Mouse (Mus musculus): ENCODE data around the gene Olfr1471.
"Not testable (repeated sequence)": the region's sequence is repeated elsewhere in the genome, so short reads cannot be mapped to it uniquely, and the experiment has no call there.

Olfr1471 gene

DNA sequence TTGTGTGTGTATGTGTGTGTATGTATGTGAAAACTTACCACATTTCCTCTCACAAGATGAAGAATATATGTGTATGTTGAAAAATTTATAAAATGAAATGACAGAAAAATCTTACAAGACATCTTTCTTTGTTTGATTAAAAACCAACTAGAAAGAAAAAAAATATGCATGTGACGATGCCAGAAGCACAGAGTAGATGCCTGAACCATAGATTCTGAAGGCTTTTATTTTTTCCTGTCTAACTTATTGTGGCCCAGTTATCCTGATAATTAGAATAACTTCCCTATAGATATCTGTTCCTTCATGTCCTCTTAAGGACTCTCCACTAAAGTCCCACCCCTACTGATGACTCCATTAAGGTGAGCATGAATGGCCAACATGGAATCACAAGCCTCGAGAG lies at the start of gene Olfr1471:
TSS of gene Olfr1471 (plus strand) at position 301 of the 400 bp plus-strand sequence.
- ATAC-seq (ENCODE audit: low TSS enrichment), result not testable (repeated sequence)

DNA sequence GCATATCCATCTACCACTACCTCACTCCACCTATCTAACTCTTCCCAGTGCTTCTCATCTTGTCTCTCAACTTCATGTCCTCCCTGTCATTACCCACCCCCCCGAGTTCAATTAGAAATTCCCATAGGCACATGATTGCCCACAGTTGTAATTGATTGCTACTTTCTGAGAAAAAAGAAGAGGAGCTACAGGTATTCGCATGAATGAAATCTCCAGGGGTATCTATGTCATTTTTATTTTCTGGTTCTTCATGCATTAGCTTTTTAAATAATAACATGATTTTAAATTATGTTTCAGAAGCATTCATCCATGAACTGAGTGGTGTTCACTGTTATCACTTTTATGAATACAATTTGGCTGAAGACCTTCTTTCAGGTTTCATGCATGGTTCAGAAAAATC lies 35.7 kb upstream of the Olfr1471 start, which contains the start of gene Olfr1469:
TSS of gene Olfr1469 (plus strand) at position 301 of the 400 bp plus-strand sequence.
- ATAC-seq (ENCODE audit: low TSS enrichment), result no peak

DNA sequence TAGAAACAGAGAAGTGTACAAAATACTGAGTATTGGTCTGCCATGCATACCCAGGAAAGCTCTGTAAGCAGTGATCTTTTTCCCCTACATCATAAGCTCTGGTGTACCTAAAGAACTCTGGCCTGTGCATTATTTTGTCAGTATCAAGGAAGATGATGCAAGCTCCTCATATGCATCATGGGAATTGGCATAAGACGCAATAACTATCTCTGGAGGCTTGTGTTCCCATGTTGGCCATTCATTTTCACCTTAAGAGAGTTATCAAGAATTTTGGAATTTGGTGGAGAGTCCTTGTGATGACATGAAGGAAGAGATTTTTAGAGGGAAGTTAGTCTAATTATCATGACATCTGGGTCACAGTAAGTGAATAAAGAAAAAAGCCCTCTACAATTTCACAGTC lies 12.8 kb downstream of the Olfr1471 start, which contains the start of gene Olfr1472:
TSS of gene Olfr1472 (minus strand) at position 101 of the 400 bp plus-strand sequence.
- no peak for ATAC-seq (ENCODE audit: low TSS enrichment)

DNA sequence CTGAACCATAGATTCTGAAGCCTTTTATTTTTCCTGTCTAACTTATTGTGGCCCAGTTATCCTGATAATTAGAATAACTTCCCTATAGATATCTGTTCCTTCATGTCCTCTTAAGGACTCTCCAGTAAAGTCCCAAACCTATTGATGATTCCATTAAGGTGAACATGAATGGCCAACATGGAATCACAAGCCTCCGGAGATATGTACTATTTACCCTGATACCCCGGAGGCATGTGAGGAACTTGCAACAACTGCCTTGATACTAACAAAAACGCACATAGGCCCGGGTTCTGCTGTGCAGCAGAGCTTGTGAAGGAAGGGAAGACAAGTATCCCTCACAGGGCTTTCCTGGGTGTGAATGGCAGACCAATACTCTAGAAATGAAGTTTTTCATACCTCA lies 26.1 kb downstream of the Olfr1471 start, which contains the start of gene Olfr1474:
TSS of gene Olfr1474 (plus strand) at position 301 of the 400 bp plus-strand sequence.
- not testable (repeated sequence) for ATAC-seq (ENCODE audit: low TSS enrichment)

DNA sequence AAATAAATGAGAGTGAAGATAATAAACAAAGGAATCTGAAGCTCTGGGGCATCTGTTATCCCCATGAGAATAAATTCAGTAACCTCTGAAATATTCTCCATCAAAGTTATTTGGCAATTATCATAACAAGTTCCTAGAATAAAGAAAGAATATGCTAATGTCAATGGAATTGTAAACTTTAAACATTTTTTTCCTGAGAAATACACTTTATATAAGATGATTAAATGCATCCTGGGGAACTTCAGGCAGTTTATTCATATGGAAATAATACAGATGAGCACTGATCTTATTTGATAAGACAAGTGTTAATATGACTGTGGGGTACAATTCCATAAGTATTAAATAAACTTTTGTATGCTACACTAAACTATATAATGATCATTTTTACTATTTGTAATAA lies 36.9 kb downstream of the Olfr1471 start, which contains the start of gene Olfr1475:
TSS of gene Olfr1475 (minus strand) at position 101 of the 400 bp plus-strand sequence.
- ATAC-seq (ENCODE audit: low TSS enrichment), result no peak

DNA sequence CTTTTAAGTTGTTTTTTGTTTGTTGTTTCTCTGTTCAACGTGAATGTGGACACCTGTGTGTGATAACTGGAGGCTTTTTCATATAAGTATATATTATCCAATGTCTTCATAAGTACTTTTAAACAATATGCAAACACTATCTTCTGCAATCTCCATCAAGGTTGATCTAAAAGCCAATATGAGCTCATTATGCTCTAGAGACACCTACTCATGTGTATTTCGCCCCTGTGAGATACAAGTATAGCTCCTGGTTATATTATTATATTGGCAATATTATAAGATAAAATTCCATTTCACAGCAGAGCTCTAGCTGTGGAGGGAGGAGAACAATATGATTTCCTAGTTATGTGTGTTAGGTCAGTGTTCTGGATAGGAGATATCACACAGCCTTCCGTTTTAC lies 57.0 kb downstream of the Olfr1471 start, which contains the start of gene Olfr1477:
TSS of gene Olfr1477 (plus strand) at position 301 of the 400 bp plus-strand sequence.
- no peak for ATAC-seq (ENCODE audit: low TSS enrichment)

Data from frontal cortex, adult (tissue).